Mouse (Mus musculus) limb, embryonic 14.5 days (tissue): ENCODE measurements around the gene Cd82. TPM values are rescaled to one million over a fixed set of nuclear protein-coding genes. Genes with fewer than 3 reads are reported as not detected.
A peak's percentile ranks its signal among the peaks of the same experiment; 100 is the strongest.

Experiments
- ATAC-seq: fragments of 200-750 bp; cut with Nextera tagmentation; 2 replicates; pipeline ENCODE4 v1.8.0; 2017; ENCODE audit warnings: low read depth, moderate number of reproducible peaks, moderate TSS enrichment; ENCODE audit not compliant: low FRiP score
- DNase-seq: peaks from one replicate; pipeline ENCODE4 v3.0.0-alpha.2; 2015; ENCODE audit warnings: low spot score
- H3K27ac ChIP-seq: fragments of 300-500 bp; sonication (generic); replicated peaks from 2 replicates; pipeline ENCODE4 v1.5.1; 2014; ENCODE audit warnings: low read depth, mild to moderate bottlenecking, low read length, moderate library complexity, mixed read lengths
- H3K27me3 ChIP-seq: fragments of 300-500 bp; sonication (generic); 2 replicates; pipeline ENCODE4 v1.6.1; 2014; ENCODE audit warnings: low read length, mixed read lengths; ENCODE audit not compliant: control insufficient read depth, insufficient read depth
- H3K36me3 ChIP-seq: fragments of 300-500 bp; sonication (generic); 2 replicates; pipeline ENCODE4 v1.6.1; 2014; ENCODE audit warnings: mild to moderate bottlenecking, low read length, moderate library complexity, mixed read lengths; ENCODE audit not compliant: control insufficient read depth, insufficient read depth
- H3K4me1 ChIP-seq: fragments of 300-500 bp; sonication (generic); 2 replicates; pipeline ENCODE4 v1.6.1; 2014; ENCODE audit warnings: antibody characterized with exemption, low read length, mixed read lengths; ENCODE audit not compliant: control insufficient read depth, insufficient read depth
- H3K4me2 ChIP-seq: fragments of 300-500 bp; sonication (generic); replicated peaks from 2 replicates; pipeline ENCODE4 v1.6.1; 2014; ENCODE audit warnings: low read depth, mild to moderate bottlenecking, low read length, moderate library complexity; ENCODE audit not compliant: severe bottlenecking
- H3K4me3 ChIP-seq: fragments of 300-500 bp; sonication (generic); replicated peaks from 2 replicates; pipeline ENCODE4 v1.5.1; 2014; ENCODE audit warnings: low read length
- H3K9ac ChIP-seq: fragments of 300-500 bp; sonication (generic); 2 replicates; pipeline ENCODE4 v1.6.1; 2014; ENCODE audit warnings: mild to moderate bottlenecking, low read depth, low read length, moderate library complexity; ENCODE audit not compliant: severe bottlenecking
- H3K9me3 ChIP-seq: fragments of 300-500 bp; sonication (generic); 2 replicates; pipeline ENCODE4 v1.6.1; 2016; ENCODE audit warnings: low read length; ENCODE audit not compliant: control insufficient read depth
- POLR2A ChIP-seq: fragments of 200-500 bp; IDR thresholded peaks from 2 replicates; pipeline ENCODE4 v1.8.0; 2012; ENCODE audit warnings: inconsistent platforms, mild to moderate bottlenecking, moderate library complexity, borderline replicate concordance; ENCODE audit not compliant: insufficient read depth, insufficient read length; ENCODE audit errors: extremely low read depth
- WGBS: fragments of 180-500 bp; shearing (Covaris S2); extraction: QIAGEN DNeasy Blood & Tissue Kit; methylation state at CpG from one replicate; pipeline ENCODE4 v1.1.7; 2014; 5-methylcytosine and 5-hydroxymethylcytosine counted together
- polyA plus RNA-seq, 2 experiments: library from polyadenylated mRNA; depleted of rRNA in 1 of 2; stranded (reverse) in 1 of 2; unstranded in 1 of 2; fragments of >200 nt; fragmentation: Nextera tagmentation in 1 of 2; extraction: Ambion mirVana in 1 of 2; gene quantifications; 2 replicates each; pipeline versions ENCODE4 v1.2.1 to v1.2.3; 2012 to 2014

The Cd82 gene
- polyA plus RNA-seq, 2 experiments = 32.9 to 56.6 TPM

GRCm38 (mm10) chr2:93421320-93421719 is 41.6 kb downstream of the Cd82 start:
- WGBS = 31% methylated on average over 7 of the region's 7 CpGs
- no peak for TF ChIP-seq POLR2A

GRCm38 (mm10) chr2:93419971-93420370 is 43.0 kb downstream of the Cd82 start:
- no peak for DNase-seq
- no peak overlapping the region for H3K4me2 ChIP-seq
- H3K9ac ChIP-seq = no peak overlapping the region
- ATAC-seq = no peak
- H3K27me3 ChIP-seq = no peaks in the 10 kb centered on the region
- H3K36me3 ChIP-seq = no peaks in the 10 kb centered on the region
- no peaks in the 10 kb centered on the region for H3K9me3 ChIP-seq
- WGBS = 76% methylated on average over 12 of the region's 12 CpGs
- no peak overlapping the region for H3K27ac ChIP-seq
- TF ChIP-seq POLR2A = no peak
- no peak overlapping the region for H3K4me3 ChIP-seq
- no peaks in the 10 kb centered on the region for H3K4me1 ChIP-seq

More at GRCm38 (mm10) chr2:93421320-93421719, 41.6 kb downstream of the Cd82 start:
- DNase-seq = peak; percentile 51
- no peak overlapping the region for H3K4me2 ChIP-seq
- no peak overlapping the region for H3K9ac ChIP-seq
- no peaks in the 10 kb centered on the region for H3K9me3 ChIP-seq
- H3K4me3 ChIP-seq = no peak overlapping the region
- no peaks in the 10 kb centered on the region for H3K4me1 ChIP-seq
- H3K36me3 ChIP-seq = no peaks in the 10 kb centered on the region
- no peak overlapping the region for H3K27ac ChIP-seq
- ATAC-seq = no peak
- H3K27me3 ChIP-seq = no peaks in the 10 kb centered on the region

GRCm38 (mm10) chr2:93418396-93418795 is 44.5 kb downstream of the Cd82 start:
- Histone ChIP-seq H3K27ac (no peak overlapping the region), H3K9ac (no peak overlapping the region), H3K4me3 (no peak overlapping the region), H3K27me3 (no peaks in the 10 kb centered on the region), H3K4me2 (no peak overlapping the region), H3K36me3 (no peaks in the 10 kb centered on the region), H3K9me3 (no peaks in the 10 kb centered on the region), H3K4me1 (no peaks in the 10 kb centered on the region)
- 6% methylated on average over 6 of the region's 8 CpGs for whole genome bisulfite sequencing
- ATAC-seq (peak; percentile 64), DNase-seq (peak; percentile 81)
- TF ChIP-seq POLR2A = no peak

- Histone ChIP-seq H3K9ac (no peak overlapping the region), H3K27me3 (no peaks in the 10 kb centered on the region), H3K9me3 (no peaks in the 10 kb centered on the region), H3K27ac (no peak overlapping the region), H3K4me1 (no peaks in the 10 kb centered on the region), H3K4me3 (no peak overlapping the region), H3K4me2 (no peak overlapping the region), H3K36me3 (no peaks in the 10 kb centered on the region)
- 79% methylated on average over 12 of the region's 12 CpGs for WGBS
- TF ChIP-seq POLR2A = no peak
- DNase-seq (no peak), ATAC-seq (no peak)
These were observed 45.8 kb downstream of the Cd82 start for GRCm38 (mm10) chr2:93416874-93417709.

- Histone ChIP-seq H3K9ac (no peak overlapping the region), H3K4me1 (no peaks in the 10 kb centered on the region), H3K27me3 (no peaks in the 10 kb centered on the region), H3K27ac (no peak overlapping the region), H3K9me3 (no peaks in the 10 kb centered on the region), H3K4me2 (no peak overlapping the region), H3K4me3 (no peak overlapping the region), H3K36me3 (no peaks in the 10 kb centered on the region)
- WGBS = 36% methylated on average over 5 of the region's 5 CpGs
- no peak for TF ChIP-seq POLR2A
- no peak for ATAC-seq
- no peak for DNase-seq
These were observed 47.7 kb downstream of the Cd82 start for GRCm38 (mm10) chr2:93415281-93415680.
